24 mouse cellular contexts compared by ENCODE assay signal in genomic region chr10:120848677-120849076, GRCm38 (mm10). TPM values are rescaled to one million over a fixed set of nuclear protein-coding genes. Genes with fewer than 3 reads are reported as not detected.
A peak's percentile ranks its signal among the peaks of the same experiment; 100 is the strongest.
DNase-seq lines count a peak whose midpoint lies in the region; ATAC-seq and TF ChIP-seq lines count a peak whose summit lies in the region.
"Had no signal": no experiment of that assay in that cellular context is flagged by ENCODE, and none has a peak within 500 bp of the region (broad histone marks: within the 10 kb centered on the region; RNA-seq: fewer than 3 reads in every experiment).

No protein-coding gene starts in this region.

- H3K4me2 ChIP-seq in limb, embryonic 12.5 days, result no peak overlapping the region
- H3K4me2 ChIP-seq in liver, embryonic 12.5 days, result no peak overlapping the region
- H3K4me2 ChIP-seq: embryonic facial prominence, embryonic 15.5 days; heart, embryonic 15.5 days; liver, embryonic 11.5 days; lung, embryonic 14.5 days; midbrain, embryonic 11.5 days had no signal

- ATAC-seq in limb, embryonic 12.5 days (ENCODE audit: insufficient number of reproducible peaks, insufficient read depth, low FRiP score, low TSS enrichment, low read depth), result no peak
- peak; percentile 93 for ATAC-seq in megakaryocyte progenitor cell, adult 5-6 weeks (replicated peaks; ENCODE audit: poor library complexity)
- no peak for ATAC-seq in liver, embryonic 12.5 days
- ATAC-seq: hindbrain, postnatal 0 days had no signal

- TF ChIP-seq CTCF in left cerebral cortex, adult 2 months (IDR thresholded peaks at IDR 0.05), result no peak

- H3K4me1 ChIP-seq in embryonic facial prominence, embryonic 10.5 days, result peaks cover 62% of the 10 kb centered on the region
- peaks cover 54% of the 10 kb centered on the region for H3K4me1 ChIP-seq in limb, embryonic 12.5 days (replicated peaks)
- H3K4me1 ChIP-seq in liver, embryonic 12.5 days, result no peaks in the 10 kb centered on the region

- peak overlapping the region; percentile 80; the same call in 1 of the 2 replicates for H3K27ac ChIP-seq in embryonic facial prominence, embryonic 10.5 days (replicated peaks)
- peak overlapping the region; percentile 50; the same call in 1 of the 2 replicates for H3K27ac ChIP-seq in limb, embryonic 12.5 days
- H3K27ac ChIP-seq in liver, embryonic 12.5 days, result no peak overlapping the region
- H3K27ac ChIP-seq in left cerebral cortex, adult 2 months, result no peak overlapping the region
- H3K27ac ChIP-seq: embryonic facial prominence, embryonic 15.5 days; heart, embryonic 15.5 days; hindbrain, embryonic 10.5 days; hindbrain, postnatal 0 days; layer of hippocampus, adult 2 months had no signal

- H3K36me3 ChIP-seq in embryonic facial prominence, embryonic 10.5 days (replicated peaks), result peaks cover 9% of the 10 kb centered on the region
- H3K36me3 ChIP-seq in limb, embryonic 12.5 days, result peaks cover 14% of the 10 kb centered on the region
- H3K36me3 ChIP-seq in liver, embryonic 12.5 days, result no peaks in the 10 kb centered on the region
- H3K36me3 ChIP-seq: embryonic facial prominence, embryonic 15.5 days had no signal

- peak; percentile 16 for DNase-seq in heart, postnatal 4 days
- DNase-seq in heart, postnatal 36 days, result no peak
- DNase-seq in embryonic facial prominence, embryonic 10.5 days (ENCODE audit: low spot score), result no peak
- no peak for DNase-seq in Muller cell, postnatal 12 days (ENCODE audit: inconsistent ontology term)
- no peak for DNase-seq in left cerebral cortex, adult 2 months (ENCODE audit: extremely low spot score in 1 of 2, low spot score in 2 of 2)
- DNase-seq: cerebellum, adult 8-10 months; gastrocnemius, postnatal 10 days; kidney, adult 18-20 months; kidney, postnatal 14 days; layer of hippocampus, postnatal 36 days; left cerebral cortex, postnatal 4 days; lung, embryonic 14.5 days; thymus, postnatal 4 days had no signal

- H3K27me3 ChIP-seq in embryonic facial prominence, embryonic 10.5 days (replicated peaks; ENCODE audit: low read depth, poor library complexity, severe bottlenecking), result peaks cover 5% of the 10 kb centered on the region; the same call in 1 of the 2 replicates
- no peaks in the 10 kb centered on the region for H3K27me3 ChIP-seq in limb, embryonic 12.5 days
- no peaks in the 10 kb centered on the region for H3K27me3 ChIP-seq in liver, embryonic 12.5 days (replicated peaks)
- H3K27me3 ChIP-seq: embryonic facial prominence, embryonic 15.5 days; heart, embryonic 15.5 days had no signal

- H3K9ac ChIP-seq in limb, embryonic 12.5 days (replicated peaks), result no peak overlapping the region
- H3K9ac ChIP-seq in liver, embryonic 12.5 days, result no peak overlapping the region
- H3K9ac ChIP-seq: embryonic facial prominence, embryonic 15.5 days; heart, embryonic 15.5 days; lung, embryonic 14.5 days had no signal

- 58% methylated on average over 7 of the region's 7 CpGs for WGBS in embryonic facial prominence, embryonic 10.5 days
- WGBS in limb, embryonic 12.5 days, result 50% methylated on average over 7 of the region's 7 CpGs
- WGBS in liver, embryonic 12.5 days (ENCODE audit: insufficient replicate concordance), result 66% methylated on average over 7 of the region's 7 CpGs

- H3K4me3 ChIP-seq in embryonic facial prominence, embryonic 10.5 days, result no peak overlapping the region
- no peak overlapping the region for H3K4me3 ChIP-seq in limb, embryonic 12.5 days (replicated peaks)
- H3K4me3 ChIP-seq in liver, embryonic 12.5 days, result no peak overlapping the region
- no peak overlapping the region for H3K4me3 ChIP-seq in left cerebral cortex, adult 2 months
- H3K4me3 ChIP-seq: embryonic facial prominence, embryonic 15.5 days; heart, embryonic 15.5 days; hindbrain, embryonic 10.5 days; layer of hippocampus, adult 2 months had no signal

- intact Hi-C loops in heart, postnatal 36 days (cut with DNase I), result no loop called here
- intact Hi-C loops in left cerebral cortex, adult 2 months (cut with DNase I), result no loop called here

- H3K9me3 ChIP-seq in embryonic facial prominence, embryonic 10.5 days, result peaks cover 3% of the 10 kb centered on the region; the same call in 1 of the 2 replicates
- H3K9me3 ChIP-seq in limb, embryonic 12.5 days, result no peaks in the 10 kb centered on the region
- H3K9me3 ChIP-seq in liver, embryonic 12.5 days (replicated peaks), result no peaks in the 10 kb centered on the region
- H3K9me3 ChIP-seq: embryonic facial prominence, embryonic 15.5 days; heart, embryonic 15.5 days; hindbrain, embryonic 10.5 days had no signal

RNA-seq across cellular contexts. Expression of gene Msrb3, which starts 50.2 kb away (rescaled TPM):
- 100 to 1,000 TPM; 154 to 177 TPM for total RNA-seq in heart, postnatal 4 days (2021)
- 10 to 100 TPM; 84.0 to 89.1 TPM for total RNA-seq in heart, postnatal 36 days (2021)
- polyA plus RNA-seq in embryonic facial prominence, embryonic 10.5 days (2016; fragmentation: Nextera tagmentation; extraction: Ambion mirVana), result 3.4 and 3.6 TPM in 2 replicates
- 8.6 and 9.6 TPM in 2 replicates for polyA plus RNA-seq in limb, embryonic 12.5 days (2016; fragmentation: Nextera tagmentation; extraction: Ambion mirVana)
- total RNA-seq in megakaryocyte progenitor cell, adult 5-6 weeks (2015), result 0.51 and 1.0 TPM in 2 replicates
- 1.0 and 1.3 TPM in 2 replicates for total RNA-seq in megakaryocyte progenitor cell, adult 5-6 weeks (2017)
- polyA plus RNA-seq in liver, embryonic 12.5 days (2016; fragmentation: Nextera tagmentation; extraction: Ambion mirVana), result 1.7 and 1.8 TPM in 2 replicates
- total RNA-seq in left cerebral cortex, adult 2 months (2021), result 1 to 10 TPM; 6.4 to 7.2 TPM
- total RNA-seq: monocyte, adult 5-6 weeks had no signal

Comparison
In these comparisons a context has a peak if more than half of its experiments do, and no peak if none do; other contexts are left out.
1. H3K27ac ChIP-seq: peak in embryonic facial prominence, embryonic 10.5 days (single experiment) and limb, embryonic 12.5 days (single experiment); none in liver, embryonic 12.5 days (single experiment) and left cerebral cortex, adult 2 months (single experiment).
2. RNA of gene Msrb3, which starts 50.2 kb away (total RNA-seq): 154 to 177 TPM in heart, postnatal 4 days and 84.0 to 89.1 TPM in heart, postnatal 36 days; 6.4 to 7.2 TPM in left cerebral cortex, adult 2 months and 0.51 to 1.3 TPM in megakaryocyte progenitor cell, adult 5-6 weeks; every median in the first group is over 10 times any median in the second.